Mouse (Mus musculus) splenic B cell, adult 2 months (primary cell): ENCODE measurements around the gene Ubb.

Source experiments
- DNase-seq: peaks from one replicate; pipeline ENCODE4 v3.0.0-alpha.2; 2011; ENCODE audit warnings: low read depth, low spot score
- H3K27me3 ChIP-seq: 2 replicates; pipeline ENCODE4 v1.6.1; 2012; ENCODE audit warnings: mild to moderate bottlenecking, low read length, moderate library complexity, mixed read lengths; ENCODE audit not compliant: control insufficient read depth, poor library complexity, insufficient read depth, severe bottlenecking
- H3K36me3 ChIP-seq: 2 replicates; pipeline ENCODE4 v1.6.1; 2012; ENCODE audit warnings: mild to moderate bottlenecking, low read length, moderate library complexity, mixed read lengths; ENCODE audit not compliant: control insufficient read depth, poor library complexity, insufficient read depth, severe bottlenecking

Gene Ubb

GRCm38 (mm10) chr11:62558152-62558551, 7.2 kb downstream of the Ubb start:
- Histone ChIP-seq H3K27me3 (no peaks in the 10 kb centered on the region), H3K36me3 (peaks cover 9% of the 10 kb centered on the region)
- peak; percentile 15 for DNase-seq

- no peaks in the 10 kb centered on the region for H3K27me3 ChIP-seq
- DNase-seq = peak; percentile 20
- H3K36me3 ChIP-seq = 0 out of 2 replicates have a peak, but pooled peaks cover 3% of the 10 kb centered on the region
Observed at GRCm38 (mm10) chr11:62558961-62559646, 8.1 kb downstream of the Ubb start.

- Histone ChIP-seq H3K27me3 (no peaks in the 10 kb centered on the region), H3K36me3 (no peaks in the 10 kb centered on the region)
- peak; percentile 14 for DNase-seq
Observed at GRCm38 (mm10) chr11:62560463-62561016, 9.6 kb downstream of the Ubb start.

- H3K36me3 ChIP-seq = no peaks in the 10 kb centered on the region
- no peak for DNase-seq
Observed at GRCm38 (mm10) chr11:62563590-62563989, 12.6 kb downstream of the Ubb start.

GRCm38 (mm10) chr11:62565747-62566146, 14.8 kb downstream of the Ubb start:
- Histone ChIP-seq H3K27me3 (no peaks in the 10 kb centered on the region), H3K36me3 (no peaks in the 10 kb centered on the region)
- no peak for DNase-seq

More at GRCm38 (mm10) chr11:62563590-62563989, 12.6 kb downstream of the Ubb start:
- H3K27me3 ChIP-seq = no peaks in the 10 kb centered on the region

- Histone ChIP-seq H3K27me3 (no peaks in the 10 kb centered on the region), H3K36me3 (no peaks in the 10 kb centered on the region)
- no peak for DNase-seq
Observed at GRCm38 (mm10) chr11:62566211-62566610, 15.2 kb downstream of the Ubb start.

- Histone ChIP-seq H3K27me3 (no peaks in the 10 kb centered on the region), H3K36me3 (no peaks in the 10 kb centered on the region)
- DNase-seq = no peak
Observed at GRCm38 (mm10) chr11:62568300-62568699, 17.3 kb downstream of the Ubb start.

- DNase-seq = peak; percentile 70
- H3K27me3 ChIP-seq = no peaks in the 10 kb centered on the region
- H3K36me3 ChIP-seq = peaks cover 4% of the 10 kb centered on the region
Observed at GRCm38 (mm10) chr11:62573959-62574702, 23.2 kb downstream of the Ubb start, which contains the start of gene Trpv2. Gene Trpv2, plus strand, starts transcription at chr11:62574486.

GRCm38 (mm10) chr11:62574703-62575085, 23.7 kb downstream of the Ubb start:
- no peaks in the 10 kb centered on the region for H3K27me3 ChIP-seq
- no peak for DNase-seq
- peaks cover 5% of the 10 kb centered on the region for H3K36me3 ChIP-seq

- DNase-seq = peak; percentile 87
- Histone ChIP-seq H3K36me3 (peaks cover 5% of the 10 kb centered on the region), H3K27me3 (no peaks in the 10 kb centered on the region)
Observed at GRCm38 (mm10) chr11:62575297-62575658, 24.3 kb downstream of the Ubb start.

GRCm38 (mm10) chr11:62575659-62576438, 24.9 kb downstream of the Ubb start:
- H3K36me3 ChIP-seq = peaks cover 5% of the 10 kb centered on the region
- DNase-seq = peak; percentile 63
- H3K27me3 ChIP-seq = no peaks in the 10 kb centered on the region

GRCm38 (mm10) chr11:62576530-62577152, 25.7 kb downstream of the Ubb start:
- Histone ChIP-seq H3K27me3 (no peaks in the 10 kb centered on the region), H3K36me3 (peaks cover 10% of the 10 kb centered on the region)
- peak; percentile 75 for DNase-seq

GRCm38 (mm10) chr11:62583031-62583430, 32.1 kb downstream of the Ubb start:
- Histone ChIP-seq H3K27me3 (no peaks in the 10 kb centered on the region), H3K36me3 (peaks cover 28% of the 10 kb centered on the region)
- no peak for DNase-seq

- DNase-seq = no peak
- Histone ChIP-seq H3K27me3 (no peaks in the 10 kb centered on the region), H3K36me3 (peaks cover 24% of the 10 kb centered on the region)
Observed at GRCm38 (mm10) chr11:62584671-62585206, 33.8 kb downstream of the Ubb start.
